Mouse (Mus musculus): ENCODE data around the gene Nup188. TPM values are rescaled to one million over a fixed set of nuclear protein-coding genes. Genes with fewer than 3 reads are reported as not detected.

The Nup188 gene
- polyA plus RNA-seq (2014; fragmentation: Nextera tagmentation; extraction: Ambion mirVana), result 54.0 and 58.9 TPM in 2 replicates

DNA sequence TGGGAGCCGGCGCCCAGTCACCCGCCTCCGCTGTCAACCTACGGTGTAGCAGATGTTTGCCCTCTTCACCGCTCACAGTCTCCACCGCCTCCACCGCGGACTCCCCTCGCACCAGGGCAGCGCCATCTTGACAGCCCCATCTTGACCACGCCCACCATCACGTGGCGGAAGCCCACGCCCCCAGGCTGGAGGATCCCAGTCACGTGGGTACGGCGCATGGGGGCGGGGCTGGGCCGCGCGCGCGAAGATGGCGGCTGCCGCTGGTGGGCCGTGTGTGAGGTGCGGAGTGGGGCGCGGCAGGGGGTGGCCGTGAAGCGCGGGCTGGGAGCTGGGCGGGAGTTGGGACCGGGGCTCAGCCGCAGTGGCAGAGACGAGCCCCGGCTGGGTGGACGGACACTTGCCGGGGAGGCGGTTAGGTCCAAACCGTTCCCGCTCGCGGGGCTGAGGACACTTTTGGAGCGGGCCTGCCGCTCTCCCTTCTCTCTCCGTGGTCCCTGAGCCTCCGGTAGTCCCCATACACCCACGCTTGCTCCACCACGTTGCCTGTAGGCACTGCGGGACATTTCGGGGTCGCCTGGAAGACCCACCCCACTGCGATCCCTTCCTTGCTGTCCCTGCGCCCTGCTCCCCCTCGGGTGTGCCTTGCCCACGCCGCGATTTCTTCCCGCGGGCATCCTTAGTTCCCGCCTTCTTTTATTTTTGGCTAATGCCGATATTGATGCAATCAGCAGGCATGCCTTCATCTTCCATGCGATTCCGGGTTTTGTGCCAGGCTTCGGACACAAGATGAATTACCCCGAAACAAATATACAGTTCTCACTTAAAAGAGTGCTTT is at the start of gene Nup188, which contains the start of gene Dolk:
TSS of gene Nup188 (plus strand) at position 206 of the 835 bp plus-strand sequence.
TSS of gene Dolk (minus strand) at position 143 of the 835 bp plus-strand sequence.
- H3K9me3 ChIP-seq (replicated peaks; ENCODE audit: control insufficient read depth, low read length), result no peaks in the 10 kb centered on the region
- peak within 1 kb of the TSS; percentile 97 for H3K4me3 ChIP-seq (ENCODE audit: low read depth, low read length)
- no peaks in the 10 kb centered on the region for H3K27me3 ChIP-seq (ENCODE audit: control insufficient read depth, insufficient read depth, low read length)
- H3K4me1 ChIP-seq (ENCODE audit: control insufficient read depth, insufficient read depth, low read length), result no peaks in the 10 kb centered on the region
- H3K27ac ChIP-seq (replicated peaks; ENCODE audit: low read depth, low read length), result peak within 1 kb of the TSS; percentile 49
- ATAC-seq (replicated peaks; ENCODE audit: insufficient number of reproducible peaks, low FRiP score, low TSS enrichment, low read depth) (peak; percentile 91), DNase-seq (ENCODE audit: low spot score) (peak; percentile 98)
- H3K9ac ChIP-seq (replicated peaks; ENCODE audit: low read length), result peak within 1 kb of the TSS; percentile 96
- H3K36me3 ChIP-seq (replicated peaks; ENCODE audit: control insufficient read depth, insufficient read depth, low read depth, low read length), result no peaks in the 10 kb centered on the region
- under 1% methylated on average over 59 of the region's 68 CpGs for WGBS
- peak within 1 kb of the TSS; percentile 93 for H3K4me2 ChIP-seq (ENCODE audit: low read depth, low read length)

DNA sequence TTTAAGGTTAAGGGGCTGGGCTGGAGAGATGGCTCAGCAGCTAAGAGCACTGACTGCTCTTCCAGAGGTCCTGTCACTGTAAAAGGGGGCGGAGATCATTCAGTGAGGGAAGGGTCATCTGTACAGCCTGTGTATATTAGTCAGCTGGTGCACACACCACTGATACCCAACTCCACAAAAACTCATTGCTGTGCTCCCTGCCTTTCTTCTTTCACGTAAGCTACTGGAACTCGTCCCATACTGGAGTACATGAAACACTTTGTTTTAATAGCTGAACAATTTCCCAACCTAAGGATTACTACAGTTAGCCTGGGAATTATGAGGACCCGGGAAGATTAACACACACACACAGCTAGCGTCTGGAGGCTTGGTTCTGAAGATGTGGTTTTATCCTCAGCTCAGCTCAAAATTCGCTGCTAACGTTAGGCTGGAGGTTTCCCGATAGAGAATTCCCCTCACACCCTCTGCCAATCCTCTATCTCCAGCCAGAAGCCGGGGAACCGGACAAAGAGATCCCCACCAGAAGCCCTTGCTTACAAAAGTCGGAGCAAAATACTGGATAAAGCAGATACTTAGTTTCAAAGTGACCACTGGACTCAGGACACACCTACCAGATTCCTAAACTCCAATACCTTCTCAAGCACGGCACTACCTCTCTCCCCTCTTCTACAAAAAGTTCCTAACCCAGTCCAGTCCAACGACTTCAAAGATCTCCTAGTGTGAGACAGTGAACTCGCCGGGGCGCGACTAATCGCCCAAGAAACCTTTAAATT is 49.6 kb upstream of the Nup188 start:
- peaks cover 3% of the 10 kb centered on the region; the same call in 1 of the 2 replicates for H3K4me1 ChIP-seq (ENCODE audit: control insufficient read depth, insufficient read depth, low read length)
- H3K9me3 ChIP-seq (replicated peaks; ENCODE audit: control insufficient read depth, low read length), result no peaks in the 10 kb centered on the region
- H3K9ac ChIP-seq (replicated peaks; ENCODE audit: low read length), result peak overlapping the region; percentile 76
- ATAC-seq (replicated peaks; ENCODE audit: insufficient number of reproducible peaks, low FRiP score, low TSS enrichment, low read depth) (no peak), DNase-seq (ENCODE audit: low spot score) (peak; percentile 46)
- WGBS, result 3% methylated on average over 18 of the region's 18 CpGs
- H3K4me3 ChIP-seq (ENCODE audit: low read depth, low read length), result peak overlapping the region; percentile 85
- no peaks in the 10 kb centered on the region for H3K36me3 ChIP-seq (replicated peaks; ENCODE audit: control insufficient read depth, insufficient read depth, low read depth, low read length)
- peak overlapping the region; percentile 57 for H3K27ac ChIP-seq (replicated peaks; ENCODE audit: low read depth, low read length)
- no peaks in the 10 kb centered on the region for H3K27me3 ChIP-seq (ENCODE audit: control insufficient read depth, insufficient read depth, low read length)
- H3K4me2 ChIP-seq (ENCODE audit: low read depth, low read length), result peak overlapping the region; percentile 60

DNA sequence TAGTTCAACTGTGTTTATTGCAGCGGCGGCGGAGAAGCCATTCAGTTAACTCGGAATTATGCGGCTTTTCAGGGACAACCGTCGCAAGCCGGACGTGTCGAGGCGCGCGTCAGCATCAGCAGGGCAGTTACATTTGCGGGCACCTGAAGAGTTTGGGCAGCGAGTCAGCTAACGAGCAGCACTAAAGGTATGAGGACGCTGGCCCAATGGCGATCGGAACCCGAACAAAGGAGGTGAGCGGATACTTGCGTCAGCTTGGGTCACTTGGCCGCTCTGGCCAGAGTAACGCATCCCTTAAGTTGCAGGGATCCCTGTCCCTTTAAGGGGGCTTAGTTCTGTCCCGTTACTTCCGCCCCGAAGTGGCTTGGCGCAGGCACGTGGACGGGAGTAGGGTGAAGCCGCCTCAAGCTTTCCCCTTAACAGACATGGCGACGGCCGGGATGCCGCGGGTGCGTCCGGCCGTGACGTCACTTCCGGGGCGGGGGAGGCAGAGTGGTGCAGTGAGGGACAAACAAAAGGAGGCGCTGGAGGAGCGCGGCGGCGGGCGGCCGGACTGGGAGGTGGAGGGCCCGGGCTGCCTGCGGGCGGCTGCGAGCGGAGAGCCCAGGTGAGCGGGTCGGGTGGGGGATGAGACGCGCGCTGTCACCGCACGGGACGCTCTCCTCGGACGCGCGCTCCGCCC is 48.9 kb upstream of the Nup188 start, which contains the start of gene Lrrc8a:
TSS of gene Lrrc8a (plus strand) at position 517 of the 682 bp plus-strand sequence.
- peaks cover 3% of the 10 kb centered on the region; the same call in 1 of the 2 replicates for H3K4me1 ChIP-seq (ENCODE audit: control insufficient read depth, insufficient read depth, low read length)
- DNase-seq (ENCODE audit: low spot score) (peak; percentile 99), ATAC-seq (replicated peaks; ENCODE audit: insufficient number of reproducible peaks, low FRiP score, low TSS enrichment, low read depth) (peak; percentile 97)
- H3K4me2 ChIP-seq (ENCODE audit: low read depth, low read length), result peak within 1 kb of the TSS; percentile 62
- no peaks in the 10 kb centered on the region for H3K36me3 ChIP-seq (replicated peaks; ENCODE audit: control insufficient read depth, insufficient read depth, low read depth, low read length)
- H3K9ac ChIP-seq (replicated peaks; ENCODE audit: low read length), result peak within 1 kb of the TSS; percentile 86
- H3K4me3 ChIP-seq (ENCODE audit: low read depth, low read length), result peak within 1 kb of the TSS; percentile 85
- no peaks in the 10 kb centered on the region for H3K27me3 ChIP-seq (ENCODE audit: control insufficient read depth, insufficient read depth, low read length)
- under 1% methylated on average over 66 of the region's 67 CpGs for WGBS
- peak within 1 kb of the TSS; percentile 79 for H3K27ac ChIP-seq (replicated peaks; ENCODE audit: low read depth, low read length)
- H3K9me3 ChIP-seq (replicated peaks; ENCODE audit: control insufficient read depth, low read length), result no peaks in the 10 kb centered on the region

DNA sequence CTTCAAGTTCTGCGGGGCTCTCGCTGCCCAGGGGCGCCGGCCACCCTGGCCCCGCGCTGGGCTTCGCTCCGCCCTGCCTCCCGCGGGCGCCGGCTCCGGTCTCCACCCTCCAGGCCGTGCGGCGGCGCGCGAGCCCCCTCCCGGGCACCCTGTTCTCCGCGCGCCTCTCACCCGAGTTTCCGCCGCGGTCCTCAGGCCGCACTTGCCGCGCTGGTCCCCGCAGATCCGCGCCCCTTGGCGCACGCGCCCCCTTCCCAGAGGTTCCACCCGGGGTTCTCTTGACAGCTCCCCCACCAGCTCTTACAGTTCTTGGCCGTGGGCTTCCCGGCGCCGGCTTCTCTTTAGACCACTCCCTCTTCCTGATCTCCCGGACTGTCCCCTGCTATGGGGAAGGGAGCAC is 48.3 kb upstream of the Nup188 start:
- H3K4me2 ChIP-seq (ENCODE audit: low read depth, low read length), result peak overlapping the region; percentile 62
- H3K4me3 ChIP-seq (ENCODE audit: low read depth, low read length), result peak overlapping the region; percentile 85
- H3K36me3 ChIP-seq (replicated peaks; ENCODE audit: control insufficient read depth, insufficient read depth, low read depth, low read length), result no peaks in the 10 kb centered on the region
- ATAC-seq (replicated peaks; ENCODE audit: insufficient number of reproducible peaks, low FRiP score, low TSS enrichment, low read depth), result peak; percentile 87
- H3K9ac ChIP-seq (replicated peaks; ENCODE audit: low read length), result peak overlapping the region; percentile 86
- H3K27ac ChIP-seq (replicated peaks; ENCODE audit: low read depth, low read length), result peak overlapping the region; percentile 79
- H3K4me1 ChIP-seq (ENCODE audit: control insufficient read depth, insufficient read depth, low read length), result peaks cover 3% of the 10 kb centered on the region; the same call in 1 of the 2 replicates
- H3K27me3 ChIP-seq (ENCODE audit: control insufficient read depth, insufficient read depth, low read length), result no peaks in the 10 kb centered on the region
- peak; percentile 61 for DNase-seq (ENCODE audit: low spot score)
- under 1% methylated on average over 32 of the region's 42 CpGs for WGBS
- no peaks in the 10 kb centered on the region for H3K9me3 ChIP-seq (replicated peaks; ENCODE audit: control insufficient read depth, low read length)

DNA sequence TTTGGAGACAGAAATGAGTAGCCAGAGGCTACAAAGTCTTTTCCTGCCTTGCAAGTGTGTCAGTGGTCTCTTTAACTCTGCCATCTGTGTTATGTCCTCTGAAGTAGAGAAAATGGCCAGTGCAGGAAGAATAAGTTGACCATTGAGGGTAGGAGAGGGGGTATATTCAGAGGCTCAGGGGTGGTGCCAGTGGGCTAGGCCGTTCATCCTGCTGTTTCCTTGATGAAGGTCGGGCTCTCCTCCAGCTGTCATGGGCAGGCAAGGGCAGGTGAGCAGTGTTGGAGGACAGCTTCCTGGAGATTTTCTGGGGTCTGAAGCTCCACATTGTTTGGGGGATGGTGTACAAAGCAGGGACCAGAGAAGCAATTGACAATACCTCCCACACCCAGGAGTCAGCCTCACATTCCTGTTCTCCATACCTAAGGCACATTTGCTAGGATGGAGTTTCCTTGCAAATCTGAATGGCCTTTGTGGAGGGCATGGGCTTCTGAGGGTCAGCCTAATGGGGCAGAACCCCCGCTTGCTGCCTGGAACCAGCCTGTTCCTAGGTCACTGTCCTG is 47.2 kb upstream of the Nup188 start:
- Histone ChIP-seq H3K4me2 (ENCODE audit: low read depth, low read length) (peak overlapping the region; percentile 62), H3K9ac (replicated peaks; ENCODE audit: low read length) (peak overlapping the region; percentile 86), H3K4me3 (ENCODE audit: low read depth, low read length) (peak overlapping the region; percentile 85), H3K36me3 (replicated peaks; ENCODE audit: control insufficient read depth, insufficient read depth, low read depth, low read length) (peaks cover 2% of the 10 kb centered on the region; the same call in 1 of the 2 replicates), H3K9me3 (replicated peaks; ENCODE audit: control insufficient read depth, low read length) (no peaks in the 10 kb centered on the region), H3K4me1 (ENCODE audit: control insufficient read depth, insufficient read depth, low read length) (peaks cover 3% of the 10 kb centered on the region; the same call in 1 of the 2 replicates), H3K27me3 (ENCODE audit: control insufficient read depth, insufficient read depth, low read length) (no peaks in the 10 kb centered on the region), H3K27ac (replicated peaks; ENCODE audit: low read depth, low read length) (no peak overlapping the region)
- WGBS, result 80% methylated on average over 3 of the region's 3 CpGs
- ATAC-seq (replicated peaks; ENCODE audit: insufficient number of reproducible peaks, low FRiP score, low TSS enrichment, low read depth), result no peak
- no peak for DNase-seq (ENCODE audit: low spot score)

DNA sequence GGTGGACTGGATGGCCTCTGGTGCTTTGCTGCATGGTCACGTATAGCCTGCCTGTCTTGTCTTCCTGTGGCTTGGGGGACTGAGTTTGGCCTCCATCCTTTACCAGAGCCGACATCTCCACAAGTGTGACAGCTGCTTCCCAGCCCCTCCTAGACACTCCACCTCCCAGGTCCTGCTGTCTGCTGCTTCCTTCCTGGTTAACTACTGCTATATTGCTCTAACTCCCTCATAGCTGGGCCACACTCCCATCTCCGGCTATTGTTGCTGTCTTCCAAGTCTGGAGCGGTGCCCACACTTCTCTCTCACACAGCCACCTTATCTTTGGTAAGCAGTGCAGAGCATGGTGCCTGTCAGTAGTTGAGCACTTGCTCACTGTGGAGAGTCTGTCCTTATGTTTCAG is 46.4 kb upstream of the Nup188 start:
- Histone ChIP-seq H3K9ac (replicated peaks; ENCODE audit: low read length) (no peak overlapping the region), H3K4me1 (ENCODE audit: control insufficient read depth, insufficient read depth, low read length) (peaks cover 3% of the 10 kb centered on the region; the same call in 1 of the 2 replicates), H3K27ac (replicated peaks; ENCODE audit: low read depth, low read length) (no peak overlapping the region), H3K4me3 (ENCODE audit: low read depth, low read length) (no peak overlapping the region), H3K9me3 (replicated peaks; ENCODE audit: control insufficient read depth, low read length) (no peaks in the 10 kb centered on the region), H3K36me3 (replicated peaks; ENCODE audit: control insufficient read depth, insufficient read depth, low read depth, low read length) (peaks cover 2% of the 10 kb centered on the region; the same call in 1 of the 2 replicates), H3K27me3 (ENCODE audit: control insufficient read depth, insufficient read depth, low read length) (no peaks in the 10 kb centered on the region), H3K4me2 (ENCODE audit: low read depth, low read length) (no peak overlapping the region)
- ATAC-seq (replicated peaks; ENCODE audit: insufficient number of reproducible peaks, low FRiP score, low TSS enrichment, low read depth) (no peak), DNase-seq (ENCODE audit: low spot score) (no peak)
- 91% methylated on average over 4 of the region's 4 CpGs for WGBS

DNA sequence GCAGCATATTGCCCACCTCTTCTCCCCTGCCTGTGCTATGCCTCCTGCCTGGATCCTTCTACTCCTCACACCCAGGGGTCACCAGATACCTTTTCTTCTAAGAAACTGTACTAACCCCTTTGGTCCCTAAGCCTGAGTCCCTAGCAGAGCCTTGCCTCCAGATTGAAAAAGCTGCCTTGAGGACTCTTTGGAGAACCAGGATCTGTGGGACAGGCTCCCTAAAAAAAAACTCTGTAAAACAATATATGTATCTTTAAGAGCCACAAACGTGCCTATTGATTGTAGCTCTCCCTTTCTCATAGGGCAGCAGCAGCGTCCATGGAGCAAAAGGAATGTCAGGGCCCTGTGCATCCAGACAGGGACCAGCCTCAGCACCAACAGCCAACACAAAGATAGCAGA is 45.9 kb upstream of the Nup188 start, which contains the start of gene Gm28035:
TSS of gene Gm28035 (plus strand) at position 301 of the 400 bp plus-strand sequence.
- Histone ChIP-seq H3K27ac (replicated peaks; ENCODE audit: low read depth, low read length) (no peak within 1 kb of the TSS), H3K4me2 (ENCODE audit: low read depth, low read length) (no peak within 1 kb of the TSS), H3K9me3 (replicated peaks; ENCODE audit: control insufficient read depth, low read length) (no peaks in the 10 kb centered on the region), H3K4me3 (ENCODE audit: low read depth, low read length) (no peak within 1 kb of the TSS), H3K36me3 (replicated peaks; ENCODE audit: control insufficient read depth, insufficient read depth, low read depth, low read length) (peaks cover 2% of the 10 kb centered on the region; the same call in 1 of the 2 replicates), H3K27me3 (ENCODE audit: control insufficient read depth, insufficient read depth, low read length) (no peaks in the 10 kb centered on the region), H3K9ac (replicated peaks; ENCODE audit: low read length) (no peak within 1 kb of the TSS), H3K4me1 (ENCODE audit: control insufficient read depth, insufficient read depth, low read length) (peaks cover 3% of the 10 kb centered on the region; the same call in 1 of the 2 replicates)
- DNase-seq (ENCODE audit: low spot score), result no peak
- no peak for ATAC-seq (replicated peaks; ENCODE audit: insufficient number of reproducible peaks, low FRiP score, low TSS enrichment, low read depth)
- WGBS, result 74% methylated on average over 2 of the region's 2 CpGs

All from embryonic facial prominence, embryonic 11.5 days (tissue).